Mouse (Mus musculus): ENCODE data around the gene Recql5. TPM values are rescaled to one million over a fixed set of nuclear protein-coding genes. Genes with fewer than 3 reads are reported as not detected.

Recql5 gene
- polyA plus RNA-seq, 1 experiment = 40.9 TPM

DNA sequence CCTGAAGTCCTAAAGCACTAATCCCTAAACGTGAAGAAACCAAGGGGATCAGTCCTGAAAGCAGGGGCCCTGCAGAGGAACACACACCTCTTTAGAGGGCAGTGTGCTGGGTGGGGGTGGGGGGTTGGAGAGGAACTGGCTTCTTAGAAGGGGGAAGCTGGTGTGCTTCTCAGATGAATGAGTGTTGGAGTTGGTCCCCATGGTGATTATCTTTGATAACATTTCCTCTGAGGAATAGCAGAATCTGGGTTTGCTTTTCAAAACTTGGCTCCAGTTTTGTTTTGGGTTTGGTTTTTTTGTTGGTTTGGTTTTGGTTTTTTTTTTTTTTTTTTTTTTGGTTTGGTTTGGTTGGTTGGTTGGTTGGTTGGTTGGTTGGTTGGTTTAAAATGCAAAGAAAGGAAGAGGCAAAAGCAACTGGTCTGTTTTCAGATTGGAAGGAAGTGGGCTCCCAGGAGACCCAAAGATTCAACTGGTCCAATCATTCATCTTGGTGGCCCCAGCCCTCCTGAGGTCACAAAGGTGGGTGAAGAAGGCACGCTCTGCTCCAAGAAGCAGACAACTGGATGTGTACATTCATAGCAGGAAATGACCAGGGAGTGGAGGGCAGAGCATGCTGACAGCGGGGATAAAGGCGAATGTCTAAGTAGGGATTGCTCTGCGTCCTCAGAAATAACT, 35.6 kb upstream of the Recql5 start:
- H3K27ac ChIP-seq (ENCODE audit: control insufficient read depth, insufficient read depth, low read depth, low read length, poor library complexity) = no peak overlapping the region
- no peaks in the 10 kb centered on the region; the same call in 1 of the 2 replicates for H3K4me1 ChIP-seq (ENCODE audit: control insufficient read depth, insufficient read depth, low read length)
- no peak overlapping the region for H3K4me3 ChIP-seq (replicated peaks; ENCODE audit: control insufficient read depth, low read depth, low read length)
- 49% methylated on average over 5 of the region's 5 CpGs for WGBS
- TF ChIP-seq POLR2A (IDR thresholded peaks at IDR 0.05; ENCODE audit: borderline replicate concordance, control insufficient read depth, low read depth, low read length) = no peak
- no peak for TF ChIP-seq CTCF (IDR thresholded peaks at IDR 0.05; ENCODE audit: control insufficient read depth, insufficient read depth, low read length)

- 25% methylated on average over 10 of the region's 10 CpGs for WGBS
- Histone ChIP-seq H3K4me3 (replicated peaks; ENCODE audit: control insufficient read depth, low read depth, low read length) (no peak overlapping the region), H3K27ac (ENCODE audit: control insufficient read depth, insufficient read depth, low read depth, low read length, poor library complexity) (no peak overlapping the region), H3K4me1 (ENCODE audit: control insufficient read depth, insufficient read depth, low read length) (no peaks in the 10 kb centered on the region; the same call in 1 of the 2 replicates)
- TF ChIP-seq CTCF (IDR thresholded peaks at IDR 0.05; ENCODE audit: control insufficient read depth, insufficient read depth, low read length) = no peak
- no peak for TF ChIP-seq POLR2A (IDR thresholded peaks at IDR 0.05; ENCODE audit: borderline replicate concordance, control insufficient read depth, low read depth, low read length)
Observed at GRCm38 (mm10) chr11:115964977-115965604, 31.8 kb upstream of the Recql5 start.

DNA sequence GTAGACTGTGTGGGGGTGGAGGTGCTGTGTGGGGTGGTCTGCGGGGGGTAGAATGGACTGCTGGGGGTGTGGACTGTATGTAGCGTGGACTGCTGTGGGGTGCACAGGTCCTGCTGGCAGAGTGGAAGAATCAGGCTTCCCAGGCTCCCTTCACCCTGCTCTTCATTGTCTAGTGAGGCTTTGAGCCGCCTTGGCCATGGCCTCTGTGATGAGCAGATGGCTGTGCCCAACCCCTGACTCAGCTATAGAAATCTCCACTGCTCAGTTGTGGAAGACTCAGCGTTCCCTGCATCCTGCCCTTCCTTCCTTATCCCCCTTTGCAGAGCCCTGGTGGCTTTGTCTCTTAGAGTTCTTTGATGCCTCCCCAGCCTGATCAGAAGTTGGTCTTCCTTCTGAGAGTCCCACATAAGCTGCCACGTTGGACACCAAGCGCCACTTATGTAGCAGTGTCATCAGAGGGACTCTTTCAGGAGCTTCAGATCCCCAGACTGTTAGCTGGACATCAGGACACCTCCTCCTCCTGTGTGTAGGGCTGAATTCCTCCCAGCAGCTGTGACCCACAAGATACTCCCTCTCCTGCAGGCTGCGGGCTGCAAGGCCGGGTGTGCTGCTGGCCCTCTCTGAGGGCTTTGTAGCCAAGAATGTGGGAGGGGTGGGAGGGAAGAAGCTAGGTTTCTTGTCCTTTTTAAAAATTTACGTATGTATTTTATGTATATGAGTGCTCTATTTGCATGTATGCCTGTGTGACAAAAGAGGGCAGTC, 29.6 kb upstream of the Recql5 start:
- 91% methylated on average over 9 of the region's 9 CpGs for WGBS

DNA sequence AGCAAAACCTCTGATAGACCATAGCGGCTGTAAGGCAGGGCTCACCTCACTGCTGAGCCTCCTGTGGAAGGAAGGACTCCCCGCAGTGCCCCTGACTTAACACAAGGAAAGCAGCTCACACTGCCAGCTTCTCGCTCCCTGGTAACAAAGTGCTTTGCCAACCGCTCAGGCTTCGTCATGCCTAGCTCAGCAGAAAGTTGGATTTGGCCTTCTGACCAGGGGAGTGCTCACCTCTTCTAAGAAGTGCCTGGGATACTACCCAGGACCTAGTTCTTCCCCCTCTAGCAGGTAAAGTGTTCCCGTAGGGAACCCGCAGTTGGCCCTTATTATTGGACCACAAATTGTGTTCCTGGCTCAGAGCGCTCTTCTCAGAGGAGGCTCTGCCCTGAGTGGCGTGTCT, 25.7 kb upstream of the Recql5 start:
- WGBS = 96% methylated on average over 9 of the region's 9 CpGs
- no peaks in the 10 kb centered on the region for H3K4me1 ChIP-seq (ENCODE audit: control insufficient read depth, insufficient read depth, low read length)
- no peak overlapping the region for H3K27ac ChIP-seq (ENCODE audit: control insufficient read depth, insufficient read depth, low read depth, low read length, poor library complexity)

More for the DNA sequence above, 29.6 kb upstream of the Recql5 start:
- Histone ChIP-seq H3K4me3 (replicated peaks; ENCODE audit: control insufficient read depth, low read depth, low read length) (no peak overlapping the region), H3K27ac (ENCODE audit: control insufficient read depth, insufficient read depth, low read depth, low read length, poor library complexity) (no peak overlapping the region), H3K4me1 (ENCODE audit: control insufficient read depth, insufficient read depth, low read length) (no peaks in the 10 kb centered on the region)
- TF ChIP-seq CTCF (IDR thresholded peaks at IDR 0.05; ENCODE audit: control insufficient read depth, insufficient read depth, low read length) = no peak
- TF ChIP-seq POLR2A (IDR thresholded peaks at IDR 0.05; ENCODE audit: borderline replicate concordance, control insufficient read depth, low read depth, low read length) = no peak

DNA sequence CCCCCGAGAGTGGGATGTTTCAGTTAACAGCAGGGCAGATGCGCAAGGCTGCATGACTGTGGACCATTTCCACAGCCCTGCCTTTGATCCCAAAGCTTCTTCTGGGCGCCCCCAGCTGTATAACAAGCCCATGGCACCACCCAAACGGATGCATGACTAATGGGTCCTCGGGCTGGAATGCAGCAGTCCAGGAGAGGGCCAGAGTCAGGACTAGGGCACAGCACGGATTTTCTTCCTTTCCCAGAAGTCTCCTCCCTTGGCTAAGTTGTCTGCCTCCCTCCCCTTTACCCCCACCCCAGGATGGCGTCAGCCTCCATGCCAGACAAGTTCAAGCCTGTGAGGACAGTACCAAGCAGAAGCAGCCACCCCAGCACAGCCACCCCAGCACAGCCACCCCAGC, 24.7 kb upstream of the Recql5 start:
- TF ChIP-seq POLR2A (IDR thresholded peaks at IDR 0.05; ENCODE audit: borderline replicate concordance, control insufficient read depth, low read depth, low read length) (no peak), CTCF (IDR thresholded peaks at IDR 0.05; ENCODE audit: control insufficient read depth, insufficient read depth, low read length) (no peak)
- WGBS = 86% methylated on average over 7 of the region's 7 CpGs
- H3K27ac ChIP-seq (ENCODE audit: control insufficient read depth, insufficient read depth, low read depth, low read length, poor library complexity) = no peak overlapping the region

More for the DNA sequence above, 25.7 kb upstream of the Recql5 start:
- no peak for TF ChIP-seq POLR2A (IDR thresholded peaks at IDR 0.05; ENCODE audit: borderline replicate concordance, control insufficient read depth, low read depth, low read length)
- TF ChIP-seq CTCF (IDR thresholded peaks at IDR 0.05; ENCODE audit: control insufficient read depth, insufficient read depth, low read length) = no peak
- no peak overlapping the region for H3K4me3 ChIP-seq (replicated peaks; ENCODE audit: control insufficient read depth, low read depth, low read length)

GRCm38 (mm10) chr11:115956453-115956852, 23.2 kb upstream of the Recql5 start:
- H3K27ac ChIP-seq (ENCODE audit: control insufficient read depth, insufficient read depth, low read depth, low read length, poor library complexity) = no peak overlapping the region
- H3K4me1 ChIP-seq (ENCODE audit: control insufficient read depth, insufficient read depth, low read length) = no peaks in the 10 kb centered on the region
- H3K4me3 ChIP-seq (replicated peaks; ENCODE audit: control insufficient read depth, low read depth, low read length) = no peak overlapping the region
- TF ChIP-seq POLR2A (IDR thresholded peaks at IDR 0.05; ENCODE audit: borderline replicate concordance, control insufficient read depth, low read depth, low read length) = no peak
- no peak for TF ChIP-seq CTCF (IDR thresholded peaks at IDR 0.05; ENCODE audit: control insufficient read depth, insufficient read depth, low read length)
- 85% methylated on average over 4 of the region's 4 CpGs for WGBS

More for the DNA sequence above, 24.7 kb upstream of the Recql5 start:
- Histone ChIP-seq H3K4me1 (ENCODE audit: control insufficient read depth, insufficient read depth, low read length) (no peaks in the 10 kb centered on the region), H3K4me3 (replicated peaks; ENCODE audit: control insufficient read depth, low read depth, low read length) (no peak overlapping the region)

DNA sequence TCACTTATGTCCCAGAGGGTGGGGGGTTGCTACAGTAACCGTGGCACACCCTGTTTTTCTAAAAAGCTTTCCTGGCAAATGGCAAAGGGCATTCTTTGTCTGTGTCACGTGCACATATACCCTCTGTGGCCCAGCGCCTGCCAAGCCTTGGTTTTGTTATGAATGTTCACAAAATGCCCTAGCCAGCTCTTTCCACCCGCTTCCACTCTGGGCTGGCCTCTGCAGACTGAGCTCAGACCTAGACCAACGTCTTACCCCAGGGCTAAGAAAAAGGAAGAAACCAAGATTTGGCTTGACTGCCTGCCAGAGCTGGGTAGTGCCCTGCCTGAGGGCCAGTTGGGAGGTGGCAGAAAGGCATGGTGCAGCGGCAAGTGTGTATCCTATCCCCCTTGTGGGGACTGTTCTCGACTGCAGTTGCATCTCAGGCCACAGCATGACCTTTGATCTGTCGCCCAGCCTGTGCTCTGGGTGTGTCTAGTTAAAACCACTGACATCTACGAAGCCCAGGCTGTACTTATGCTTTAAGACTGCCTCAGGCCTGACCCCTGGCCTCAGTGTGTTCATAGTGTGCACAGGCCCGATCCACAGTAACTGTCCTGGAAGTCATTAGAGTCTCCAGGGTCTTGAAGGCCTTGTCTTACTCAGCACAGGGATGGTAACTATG, 22.1 kb upstream of the Recql5 start:
- 59% methylated on average over 10 of the region's 10 CpGs for WGBS
- no peaks in the 10 kb centered on the region for H3K4me1 ChIP-seq (ENCODE audit: control insufficient read depth, insufficient read depth, low read length)
- H3K27ac ChIP-seq (ENCODE audit: control insufficient read depth, insufficient read depth, low read depth, low read length, poor library complexity) = no peak overlapping the region

More for the DNA sequence above, 22.1 kb upstream of the Recql5 start:
- no peak for TF ChIP-seq POLR2A (IDR thresholded peaks at IDR 0.05; ENCODE audit: borderline replicate concordance, control insufficient read depth, low read depth, low read length)
- TF ChIP-seq CTCF (IDR thresholded peaks at IDR 0.05; ENCODE audit: control insufficient read depth, insufficient read depth, low read length) = no peak
- no peak overlapping the region for H3K4me3 ChIP-seq (replicated peaks; ENCODE audit: control insufficient read depth, low read depth, low read length)

All from bone marrow, adult 2 months (tissue).